In genomic region chr9:64323976-64324375, GRCm38 (mm10) we compare ENCODE assay signal across 28 mouse cellular contexts.
"Had no signal": no experiment of that assay in that cellular context is flagged by ENCODE, and none has a peak within 500 bp of the region (broad histone marks: within the 10 kb centered on the region; RNA-seq: fewer than 3 reads in every experiment).

No protein-coding gene starts in this region.

- ATAC-seq: forebrain, embryonic 13.5 days; forebrain, embryonic 14.5 days; forebrain, embryonic 15.5 days; forebrain, embryonic 16.5 days; forebrain, postnatal 0 days had no signal

- H3K4me1 ChIP-seq: embryonic facial prominence, embryonic 10.5 days; embryonic facial prominence, embryonic 12.5 days; embryonic facial prominence, embryonic 13.5 days; embryonic facial prominence, embryonic 15.5 days; forebrain, embryonic 10.5 days; forebrain, embryonic 12.5 days; forebrain, embryonic 13.5 days; forebrain, embryonic 15.5 days had no signal

- DNase-seq: cerebellum, adult 2 months; cerebellum, adult 8-10 months; cerebellum, adult 9-10 months; cerebellum, adult 9-11 months; cerebellum, postnatal 10 days; cerebellum, postnatal 14 days; cerebellum, postnatal 25 days; cerebellum, postnatal 36 days; embryo, embryonic 11 days; forebrain, postnatal 0 days; gastrocnemius, adult 2 months; gastrocnemius, postnatal 10 days; gastrocnemius, postnatal 14 days; gastrocnemius, postnatal 25 days; gastrocnemius, postnatal 36 days; heart, adult 18-20 months; heart, adult 2 months had no signal

- H3K27ac ChIP-seq: embryonic facial prominence, embryonic 10.5 days; embryonic facial prominence, embryonic 12.5 days; embryonic facial prominence, embryonic 13.5 days; embryonic facial prominence, embryonic 15.5 days; forebrain, embryonic 10.5 days; forebrain, embryonic 12.5 days; forebrain, embryonic 13.5 days; forebrain, embryonic 15.5 days; gastrocnemius, adult 2 months; heart, adult 2 months had no signal

- H3K9me3 ChIP-seq: embryonic facial prominence, embryonic 10.5 days; embryonic facial prominence, embryonic 12.5 days; embryonic facial prominence, embryonic 13.5 days; embryonic facial prominence, embryonic 15.5 days; forebrain, embryonic 10.5 days; forebrain, embryonic 12.5 days; forebrain, embryonic 13.5 days; forebrain, embryonic 15.5 days had no signal

- H3K9ac ChIP-seq: embryonic facial prominence, embryonic 12.5 days; embryonic facial prominence, embryonic 13.5 days; embryonic facial prominence, embryonic 15.5 days; forebrain, embryonic 12.5 days; forebrain, embryonic 13.5 days; forebrain, embryonic 15.5 days; forebrain, postnatal 0 days had no signal

- H3K4me3 ChIP-seq: embryonic facial prominence, embryonic 10.5 days; embryonic facial prominence, embryonic 12.5 days; embryonic facial prominence, embryonic 13.5 days; embryonic facial prominence, embryonic 15.5 days; erythroblast, embryonic 14.5 days; forebrain, embryonic 10.5 days; forebrain, embryonic 12.5 days; forebrain, embryonic 13.5 days; forebrain, embryonic 15.5 days; gastrocnemius, adult 2 months; heart, adult 2 months had no signal

- H3K27me3 ChIP-seq: embryonic facial prominence, embryonic 12.5 days; embryonic facial prominence, embryonic 13.5 days; embryonic facial prominence, embryonic 15.5 days; forebrain, embryonic 12.5 days; forebrain, embryonic 13.5 days; forebrain, embryonic 15.5 days had no signal

- H3K4me2 ChIP-seq: embryonic facial prominence, embryonic 12.5 days; embryonic facial prominence, embryonic 13.5 days; embryonic facial prominence, embryonic 15.5 days; forebrain, embryonic 12.5 days; forebrain, embryonic 13.5 days; forebrain, embryonic 15.5 days had no signal
